ENCODE assay signal across 8 mouse cellular contexts in the genomic region with DNA sequence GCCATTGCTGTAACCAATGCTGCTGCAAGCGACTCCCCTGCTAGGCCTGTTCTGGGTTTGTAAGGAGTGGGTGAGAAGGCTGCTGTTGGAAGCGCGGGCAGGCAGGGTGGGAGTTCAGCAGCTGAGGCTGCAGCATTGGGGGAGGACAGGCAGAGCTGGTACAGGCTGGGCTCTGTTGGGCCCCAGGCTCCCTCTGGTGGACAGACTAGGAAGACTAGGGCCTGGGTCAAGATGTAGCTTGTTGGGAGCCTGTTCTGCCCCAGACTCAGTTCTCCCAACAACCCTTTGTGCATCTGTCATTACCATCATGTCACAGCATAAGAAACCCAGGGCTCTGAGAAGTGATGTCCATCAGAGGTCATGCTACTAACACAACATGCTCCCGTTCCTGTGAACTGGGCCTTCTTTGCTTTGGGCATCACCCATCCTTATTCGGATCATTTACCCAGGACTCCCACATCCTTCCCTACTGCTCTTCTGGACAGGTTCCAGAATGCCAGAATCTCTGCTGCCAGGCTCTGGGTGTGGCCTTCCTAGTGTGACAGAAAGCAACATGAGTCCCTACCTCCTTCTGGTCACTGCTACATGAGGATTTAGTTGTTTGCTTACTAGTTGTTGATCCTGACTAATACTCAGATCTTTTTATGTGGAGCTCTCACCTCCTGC. TPM values are rescaled to one million over a fixed set of nuclear protein-coding genes. Genes with fewer than 3 reads are reported as not detected.
DNase-seq lines count a peak whose midpoint lies in the region; ATAC-seq and TF ChIP-seq lines count a peak whose summit lies in the region.

No protein-coding gene starts in this region.

- no peaks in the 10 kb centered on the region for H3K36me3 ChIP-seq in embryonic facial prominence, embryonic 11.5 days (replicated peaks; ENCODE audit: control insufficient read depth, insufficient read depth, low read depth, low read length)
- H3K36me3 ChIP-seq in heart, adult 2 months (ENCODE audit: control insufficient read depth, insufficient read depth, low read length), result peaks cover 4% of the 10 kb centered on the region
- no peaks in the 10 kb centered on the region for H3K36me3 ChIP-seq in limb, embryonic 15.5 days
- H3K36me3 ChIP-seq in midbrain, postnatal 0 days (ENCODE audit: insufficient read depth, low read length), result no peaks in the 10 kb centered on the region
- no peaks in the 10 kb centered on the region for H3K36me3 ChIP-seq in stomach, embryonic 14.5 days (ENCODE audit: control insufficient read depth, insufficient read depth, low read length)

- no peak overlapping the region for H3K27ac ChIP-seq in embryonic facial prominence, embryonic 11.5 days (replicated peaks; ENCODE audit: low read depth, low read length)
- no peak overlapping the region for H3K27ac ChIP-seq in heart, adult 2 months
- H3K27ac ChIP-seq in limb, embryonic 15.5 days, result no peak overlapping the region
- H3K27ac ChIP-seq in midbrain, postnatal 0 days (ENCODE audit: low read depth, low read length), result no peak overlapping the region
- H3K27ac ChIP-seq in stomach, embryonic 14.5 days (ENCODE audit: low read length), result no peak overlapping the region

- H3K4me1 ChIP-seq in embryonic facial prominence, embryonic 11.5 days (ENCODE audit: control insufficient read depth, insufficient read depth, low read length), result no peaks in the 10 kb centered on the region
- peaks cover 15% of the 10 kb centered on the region for H3K4me1 ChIP-seq in heart, adult 2 months (ENCODE audit: control insufficient read depth, insufficient read depth, low read length)
- peaks cover 18% of the 10 kb centered on the region for H3K4me1 ChIP-seq in limb, embryonic 15.5 days
- peaks cover 4% of the 10 kb centered on the region; the same call in 1 of the 2 replicates for H3K4me1 ChIP-seq in midbrain, postnatal 0 days (ENCODE audit: insufficient read depth, low read length)
- H3K4me1 ChIP-seq in stomach, embryonic 14.5 days (ENCODE audit: control insufficient read depth, insufficient read depth, low read length), result no peaks in the 10 kb centered on the region

- H3K4me2 ChIP-seq in embryonic facial prominence, embryonic 11.5 days (ENCODE audit: low read depth, low read length), result no peak overlapping the region
- 0 out of 2 replicates have a peak overlapping the region, but pooled peaks have one; percentile 12 for H3K4me2 ChIP-seq in limb, embryonic 15.5 days
- H3K4me2 ChIP-seq in midbrain, postnatal 0 days (ENCODE audit: low read depth, low read length, poor library complexity, severe bottlenecking), result peak overlapping the region; percentile 60
- no peak overlapping the region for H3K4me2 ChIP-seq in stomach, embryonic 14.5 days (replicated peaks; ENCODE audit: low read depth, low read length)

- intact Hi-C loops in heart, adult 2 months (cut with DNase I), result loop anchor here (2.0 to 10.0 kb wide), 5 partner anchors 15 to 1633 kb away; a partner anchor contains a TSS

- peak; percentile 90 for TF ChIP-seq CTCF in heart, adult 2 months (IDR thresholded peaks at IDR 0.05)
- TF ChIP-seq CTCF in midbrain, postnatal 0 days (IDR thresholded peaks at IDR 0.05), result peak; percentile 78

- peaks cover 37% of the 10 kb centered on the region for H3K27me3 ChIP-seq in embryonic facial prominence, embryonic 11.5 days (ENCODE audit: control insufficient read depth, insufficient read depth, low read length)
- H3K27me3 ChIP-seq in heart, adult 2 months (ENCODE audit: control insufficient read depth, insufficient read depth, low read length), result no peaks in the 10 kb centered on the region
- H3K27me3 ChIP-seq in limb, embryonic 15.5 days, result peaks cover 55% of the 10 kb centered on the region
- peaks cover 39% of the 10 kb centered on the region; the same call in 1 of the 2 replicates for H3K27me3 ChIP-seq in midbrain, postnatal 0 days (ENCODE audit: insufficient read depth, low read length)
- H3K27me3 ChIP-seq in stomach, embryonic 14.5 days (ENCODE audit: control insufficient read depth, insufficient read depth, low read length), result 0 out of 2 replicates have a peak, but pooled peaks cover 5% of the 10 kb centered on the region

- no peak overlapping the region for H3K9ac ChIP-seq in embryonic facial prominence, embryonic 11.5 days (replicated peaks; ENCODE audit: low read length)
- no peak overlapping the region for H3K9ac ChIP-seq in heart, adult 2 months (ENCODE audit: low read depth, low read length)
- no peak overlapping the region for H3K9ac ChIP-seq in limb, embryonic 15.5 days
- peak overlapping the region; percentile 19; the same call in 1 of the 2 replicates for H3K9ac ChIP-seq in midbrain, postnatal 0 days (replicated peaks; ENCODE audit: low read length, poor library complexity, severe bottlenecking)
- H3K9ac ChIP-seq in stomach, embryonic 14.5 days (replicated peaks; ENCODE audit: low read depth, low read length), result no peak overlapping the region

- ATAC-seq in embryonic facial prominence, embryonic 11.5 days (replicated peaks; ENCODE audit: insufficient number of reproducible peaks, low FRiP score, low TSS enrichment, low read depth), result no peak; the same call in 1 of the 2 replicates
- ATAC-seq in limb, embryonic 15.5 days (ENCODE audit: insufficient number of reproducible peaks, low FRiP score, low TSS enrichment, low read depth), result no peak; the same call in 1 of the 2 replicates
- peak; percentile 67 for ATAC-seq in midbrain, postnatal 0 days (ENCODE audit: low FRiP score)
- ATAC-seq in stomach, embryonic 14.5 days (ENCODE audit: insufficient number of reproducible peaks, insufficient read depth, low FRiP score, low read depth), result peak; percentile 83; the same call in 1 of the 2 replicates

- DNase-seq in urinary bladder, adult 2 months (ENCODE audit: low spot score), result peak; percentile 28
- no peak for DNase-seq in urinary bladder, postnatal 10 days (ENCODE audit: low spot score)
- peak; percentile 71 for DNase-seq in embryonic facial prominence, embryonic 11.5 days (ENCODE audit: low spot score)
- DNase-seq in heart, adult 2 months, result peak; percentile 64 to 72
- peak; percentile 58 for DNase-seq in kidney, adult 9 months
- peak; percentile 76 for DNase-seq in midbrain, postnatal 0 days (ENCODE audit: low spot score)

- no peak overlapping the region for H3K4me3 ChIP-seq in embryonic facial prominence, embryonic 11.5 days (ENCODE audit: low read depth, low read length)
- no peak overlapping the region for H3K4me3 ChIP-seq in heart, adult 2 months
- no peak overlapping the region for H3K4me3 ChIP-seq in limb, embryonic 15.5 days
- H3K4me3 ChIP-seq in midbrain, postnatal 0 days (ENCODE audit: low read depth, low read length), result no peak overlapping the region
- H3K4me3 ChIP-seq in stomach, embryonic 14.5 days (ENCODE audit: low read depth, low read length), result no peak overlapping the region

- H3K79me2 ChIP-seq in heart, adult 2 months (replicated peaks; ENCODE audit: control insufficient read depth, insufficient read depth, low read length), result no peaks in the 10 kb centered on the region

- 0 out of 2 replicates have a peak, but pooled peaks have one; percentile 16 for TF ChIP-seq EP300 in heart, adult 2 months (IDR thresholded peaks at IDR 0.05; ENCODE audit: insufficient read depth, low read depth, low read length)

- no peaks in the 10 kb centered on the region for H3K9me3 ChIP-seq in embryonic facial prominence, embryonic 11.5 days (replicated peaks; ENCODE audit: control insufficient read depth, low read length)
- H3K9me3 ChIP-seq in limb, embryonic 15.5 days, result no peaks in the 10 kb centered on the region
- H3K9me3 ChIP-seq in midbrain, postnatal 0 days (ENCODE audit: low read length), result no peaks in the 10 kb centered on the region
- no peaks in the 10 kb centered on the region for H3K9me3 ChIP-seq in stomach, embryonic 14.5 days (ENCODE audit: control insufficient read depth, low read depth, low read length)

- TF ChIP-seq POLR2A in heart, adult 2 months (IDR thresholded peaks at IDR 0.05; ENCODE audit: insufficient read depth, low read depth, low read length), result no peak

- WGBS in embryonic facial prominence, embryonic 11.5 days, result 41% methylated on average over 5 of the region's 5 CpGs
- 23% methylated on average over 5 of the region's 5 CpGs for WGBS in heart, adult 2 months
- WGBS in limb, embryonic 15.5 days, result 36% methylated on average over 5 of the region's 5 CpGs
- 41% methylated on average over 5 of the region's 5 CpGs for WGBS in midbrain, postnatal 0 days
- WGBS in stomach, embryonic 14.5 days, result 37% methylated on average over 5 of the region's 5 CpGs

RNA-seq across cellular contexts. Expression of a gene that starts 3.5 kb away (rescaled TPM):
- polyA plus RNA-seq in urinary bladder, adult 2 months (2012; rRNA removed), result 8.3 and 10.7 TPM in 2 replicates
- polyA plus RNA-seq in embryonic facial prominence, embryonic 11.5 days (2014; fragmentation: Nextera tagmentation; extraction: Ambion mirVana), result 2.0 and 2.7 TPM in 2 replicates
- 10 to 100 TPM; 61.3 to 75.9 TPM for total RNA-seq in heart, adult 2 months (2021)
- 111 and 126 TPM in 2 replicates for polyA plus RNA-seq in heart, adult 2 months (2012; rRNA removed)
- 3.9 and 4.0 TPM in 2 replicates for polyA plus RNA-seq in limb, embryonic 15.5 days (2015; fragmentation: Nextera tagmentation; extraction: Ambion mirVana)
- total RNA-seq in midbrain, postnatal 0 days (2014; rRNA removed), result 23.2 and 28.6 TPM in 2 replicates
- polyA plus RNA-seq in midbrain, postnatal 0 days (2015; fragmentation: Nextera tagmentation; extraction: Ambion mirVana), result 7.3 and 7.7 TPM in 2 replicates
- 4.4 and 4.8 TPM in 2 replicates for polyA plus RNA-seq in stomach, embryonic 14.5 days (2014; fragmentation: Nextera tagmentation; extraction: Ambion mirVana)

Comparison
In these comparisons a context has a peak if more than half of its experiments do, and no peak if none do; other contexts are left out.
1. ATAC-seq: peak in midbrain, postnatal 0 days (single experiment) and stomach, embryonic 14.5 days (single experiment); none in embryonic facial prominence, embryonic 11.5 days (single experiment) and limb, embryonic 15.5 days (single experiment).
2. H3K4me2 ChIP-seq: peak in limb, embryonic 15.5 days (single experiment) and midbrain, postnatal 0 days (single experiment); none in embryonic facial prominence, embryonic 11.5 days (single experiment) and stomach, embryonic 14.5 days (single experiment).